Mouse (Mus musculus) intestine, embryonic 14.5 days (tissue): ENCODE results near the gene Tmem211. TPM values are rescaled to one million over a fixed set of nuclear protein-coding genes. Genes with fewer than 3 reads are reported as not detected.

Experiments used
- ATAC-seq: fragments of 200-750 bp; cut with Nextera tagmentation; replicated peaks from 2 replicates; pipeline ENCODE4 v1.8.0; 2017; ENCODE audit warnings: low read depth, moderate number of reproducible peaks, moderate TSS enrichment, moderate library complexity; ENCODE audit not compliant: low FRiP score, low TSS enrichment
- DNase-seq: peaks from one replicate; pipeline ENCODE4 v3.0.0-alpha.2; 2018; ENCODE audit warnings: low spot score
- H3K27ac ChIP-seq: fragments of 300-500 bp; sonication (generic); 2 replicates; pipeline ENCODE4 v1.5.1; 2014; ENCODE audit warnings: low read depth, mild to moderate bottlenecking, control low read depth
- H3K27me3 ChIP-seq: fragments of 300-500 bp; sonication (generic); replicated peaks from 2 replicates; pipeline ENCODE4 v1.6.1; 2014; ENCODE audit warnings: low read length, control low read depth; ENCODE audit not compliant: control insufficient read depth, insufficient read depth
- H3K36me3 ChIP-seq: fragments of 300-500 bp; sonication (generic); 2 replicates; pipeline ENCODE4 v1.6.1; 2014; ENCODE audit warnings: low read length, control low read depth; ENCODE audit not compliant: control insufficient read depth, insufficient read depth
- H3K4me1 ChIP-seq: fragments of 300-500 bp; sonication (generic); replicated peaks from 2 replicates; pipeline ENCODE4 v1.6.1; 2014; ENCODE audit warnings: low read length, control low read depth, mixed read lengths; ENCODE audit not compliant: control insufficient read depth, insufficient read depth
- H3K4me2 ChIP-seq: fragments of 300-500 bp; sonication (generic); 2 replicates; pipeline ENCODE4 v1.6.1; 2014; ENCODE audit warnings: low read length
- H3K4me3 ChIP-seq: fragments of 300-500 bp; sonication (generic); 2 replicates; pipeline ENCODE4 v1.5.1; 2014; ENCODE audit warnings: low read depth, low read length, control low read depth, mixed read lengths
- H3K9ac ChIP-seq: fragments of 300-500 bp; sonication (generic); 2 replicates; pipeline ENCODE4 v1.6.1; 2014; ENCODE audit warnings: mild to moderate bottlenecking, low read length
- H3K9me3 ChIP-seq: fragments of 300-500 bp; sonication (generic); 2 replicates; pipeline ENCODE4 v1.6.1; 2016; ENCODE audit warnings: low read length, control low read depth; ENCODE audit not compliant: control insufficient read depth
- WGBS: fragments of 180-500 bp; shearing (Covaris S2); extraction: QIAGEN DNeasy Blood & Tissue Kit; methylation state at CpG from one replicate; pipeline ENCODE4 v1.1.7; 2014; 5-methylcytosine and 5-hydroxymethylcytosine counted together
- polyA plus RNA-seq: library from polyadenylated mRNA; unstranded; fragments of >200 nt; fragmentation: Nextera tagmentation; extraction: Ambion mirVana; gene quantifications from 2 replicates; pipeline ENCODE4 v1.2.1, GENCODE M21; 2014

Tmem211 gene
- polyA plus RNA-seq, 1 experiment from 2014 or later = not detected

- DNase-seq = no peak
- H3K36me3 ChIP-seq = no peaks in the 10 kb centered on the region
- no peak overlapping the region for H3K27ac ChIP-seq
- no peak overlapping the region for H3K4me3 ChIP-seq
- WGBS = 46% methylated on average over 5 of the region's 5 CpGs
- H3K4me2 ChIP-seq = no peak overlapping the region
- no peak for ATAC-seq
- peaks cover 31% of the 10 kb centered on the region for H3K27me3 ChIP-seq
- no peaks in the 10 kb centered on the region for H3K4me1 ChIP-seq
- H3K9ac ChIP-seq = no peak overlapping the region
- H3K9me3 ChIP-seq = no peaks in the 10 kb centered on the region
Measured at GRCm38 (mm10) chr5:113287762-113288161, 61.1 kb downstream of the Tmem211 start.

DNA sequence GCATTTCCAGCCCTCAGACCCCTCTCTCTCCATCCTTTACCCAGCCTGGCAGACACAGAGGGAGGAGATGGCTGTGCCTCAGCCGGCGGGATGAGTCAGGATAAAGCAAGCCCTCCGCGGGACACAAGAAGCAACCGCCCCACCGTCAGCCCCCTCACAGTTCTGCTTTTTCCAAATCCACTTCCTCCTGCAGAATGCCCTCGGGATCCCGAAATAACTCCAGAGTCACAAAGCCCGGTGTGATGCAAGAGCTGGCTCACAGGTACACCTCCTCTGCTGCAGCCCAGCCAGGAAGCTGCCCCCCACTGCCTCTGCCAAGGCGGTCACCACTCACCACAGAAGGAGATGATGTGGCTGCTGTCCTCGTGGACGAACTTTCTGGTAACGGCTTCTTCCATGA, 61.8 kb downstream of the Tmem211 start:
- H3K9ac ChIP-seq = no peak overlapping the region
- H3K36me3 ChIP-seq = no peaks in the 10 kb centered on the region
- 46% methylated on average over 13 of the region's 13 CpGs for WGBS
- H3K27ac ChIP-seq = no peak overlapping the region
- no peaks in the 10 kb centered on the region for H3K9me3 ChIP-seq
- no peak overlapping the region for H3K4me2 ChIP-seq
- DNase-seq (no peak), ATAC-seq (no peak)
- peaks cover 31% of the 10 kb centered on the region for H3K27me3 ChIP-seq
- H3K4me3 ChIP-seq = no peak overlapping the region
- no peaks in the 10 kb centered on the region for H3K4me1 ChIP-seq

Other genes starting within 250 kb of the Tmem211 start
- 15.7 and 20.0 TPM in 2 replicates for gene Grk3, start 211.1 kb upstream of the Tmem211 start, polyA plus RNA-seq
- not detected in 2 replicates for gene Crybb2, start 156.8 kb upstream of the Tmem211 start, polyA plus RNA-seq
- gene Crybb3, start 145.3 kb upstream of the Tmem211 start, polyA plus RNA-seq = 0.28 and 1.2 TPM in 2 replicates
- 6.9 TPM in 2 replicates for gene 2900026A02Rik, start 5.7 kb upstream of the Tmem211 start, polyA plus RNA-seq
- 8.8 and 10.0 TPM in 2 replicates for gene Sgsm1, start 83.9 kb downstream of the Tmem211 start, polyA plus RNA-seq
- gene Aym1, start 130.4 kb downstream of the Tmem211 start, polyA plus RNA-seq = not detected in 2 replicates